Mouse (Mus musculus): ENCODE results near the gene Pld1.

Gene Pld1

DNA sequence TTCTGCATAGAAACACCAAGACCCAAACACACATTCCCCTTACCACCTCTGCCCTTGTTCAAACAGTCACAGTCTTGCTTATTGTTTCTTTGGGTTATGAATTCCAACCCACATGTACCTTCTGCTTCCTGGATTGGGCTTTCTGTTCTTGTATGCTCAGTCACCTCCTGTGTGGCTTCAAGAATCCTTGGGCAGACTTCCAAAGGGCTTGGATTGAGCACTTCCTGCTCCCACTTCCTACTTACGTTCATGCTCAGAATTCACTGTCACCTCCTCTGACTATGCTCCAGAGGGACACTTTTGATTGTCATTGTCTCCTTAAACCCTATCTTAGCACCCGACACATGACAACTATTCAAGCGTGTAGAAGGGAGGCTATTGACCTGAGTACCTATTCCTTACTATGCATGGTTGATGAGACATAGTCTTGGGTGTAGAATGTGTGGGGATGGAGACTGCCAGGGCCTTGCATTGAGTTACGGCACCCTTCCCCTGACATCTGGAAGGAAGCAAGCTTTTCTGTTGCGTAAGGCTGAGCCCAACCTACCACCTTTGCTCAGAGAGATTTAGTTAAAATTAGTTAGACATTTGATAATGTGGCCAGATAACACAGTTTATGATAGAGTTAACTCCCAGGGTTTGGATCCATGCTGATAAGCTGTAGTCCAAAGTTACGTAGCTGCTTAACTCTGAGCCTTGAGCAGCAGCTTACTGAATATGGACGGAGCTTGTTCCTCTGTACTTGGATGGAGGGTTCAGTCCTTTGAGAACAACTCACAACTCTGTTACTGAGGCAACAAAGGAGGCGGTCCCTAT is 55.9 kb downstream of the Pld1 start:
- DNase-seq = no peak

DNA sequence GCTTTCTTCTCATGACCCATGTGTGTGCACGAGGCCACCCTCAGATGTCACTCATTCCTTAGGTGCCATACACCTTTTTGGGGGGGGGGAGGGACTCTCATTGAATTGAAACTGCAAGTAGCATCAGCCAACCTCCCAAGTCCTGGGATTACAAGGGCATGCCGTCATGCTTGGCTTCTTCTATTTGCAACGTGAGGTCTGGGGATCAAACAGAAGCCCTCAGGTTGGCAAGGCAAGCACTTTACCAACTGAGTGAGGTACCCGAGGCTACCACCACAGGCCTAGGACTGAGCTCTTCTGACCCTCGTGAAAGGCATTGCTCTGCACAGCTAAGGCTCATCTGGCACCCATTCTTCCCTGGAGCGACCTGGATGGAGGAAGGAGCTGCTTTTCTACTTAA is 65.8 kb downstream of the Pld1 start:
- DNase-seq = no peak

DNA sequence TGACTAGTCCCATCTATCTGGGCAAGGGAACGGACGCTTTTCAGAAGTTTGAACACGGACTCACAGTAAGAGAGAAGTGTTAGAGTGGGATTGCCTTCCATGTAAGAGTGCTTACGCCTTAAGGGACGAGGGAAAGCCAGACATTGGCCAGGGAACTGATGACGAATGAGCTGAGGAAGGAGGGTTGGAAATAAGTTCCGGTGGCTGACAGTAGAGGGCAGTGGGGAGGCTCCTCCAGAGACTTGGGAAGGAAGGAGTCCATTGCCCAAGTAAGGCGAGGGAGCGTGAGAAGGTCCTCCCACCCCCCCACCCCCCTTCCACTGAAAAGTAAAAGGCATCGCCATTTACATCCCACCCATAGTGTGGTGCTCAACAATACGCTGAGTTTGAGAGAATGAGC is 69.2 kb downstream of the Pld1 start:
- DNase-seq = no peak

DNA sequence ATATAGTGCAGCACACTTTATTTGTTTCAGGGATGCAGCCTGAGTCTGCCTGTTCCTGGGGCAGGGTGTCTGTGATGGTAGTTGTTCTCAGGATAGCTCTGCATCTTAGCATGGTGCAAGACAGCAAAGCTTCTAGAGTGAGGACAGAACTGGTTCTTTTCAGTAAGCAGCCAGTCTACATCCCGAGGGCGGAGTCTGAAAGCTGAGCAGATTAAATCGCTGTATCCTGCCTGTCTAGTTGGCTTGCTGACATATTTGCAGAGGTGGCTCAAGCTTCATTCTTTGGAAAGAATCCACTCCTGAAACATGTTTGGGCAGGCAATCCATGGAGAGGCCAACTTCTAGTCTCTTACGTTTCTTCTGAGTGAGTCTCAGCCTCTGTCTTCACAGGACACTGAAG is 69.9 kb downstream of the Pld1 start:
- no peak for DNase-seq

- DNase-seq = no peak
These were observed 73.7 kb downstream of the Pld1 start for GRCm38 (mm10) chr3:28012177-28012576.

DNA sequence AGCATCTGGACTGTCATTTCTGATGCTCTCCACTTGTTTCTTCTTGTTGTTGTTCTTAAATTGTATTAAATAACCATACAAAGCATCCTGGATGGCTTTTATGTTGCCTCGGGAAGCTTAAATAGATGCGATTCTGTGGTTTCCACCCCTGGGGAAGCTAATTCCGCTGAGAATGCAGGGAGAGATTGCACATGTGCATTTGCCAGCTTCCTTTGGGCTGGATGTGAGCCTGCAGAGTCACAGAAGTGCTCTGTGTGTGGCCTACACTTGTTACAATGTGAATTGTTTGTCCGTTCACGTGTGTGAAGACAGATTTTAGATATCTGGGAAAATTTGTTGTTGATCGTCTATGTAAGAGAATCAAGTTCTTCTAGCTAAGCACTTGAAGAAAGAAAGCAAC is 74.9 kb downstream of the Pld1 start:
- no peak for DNase-seq

DNA sequence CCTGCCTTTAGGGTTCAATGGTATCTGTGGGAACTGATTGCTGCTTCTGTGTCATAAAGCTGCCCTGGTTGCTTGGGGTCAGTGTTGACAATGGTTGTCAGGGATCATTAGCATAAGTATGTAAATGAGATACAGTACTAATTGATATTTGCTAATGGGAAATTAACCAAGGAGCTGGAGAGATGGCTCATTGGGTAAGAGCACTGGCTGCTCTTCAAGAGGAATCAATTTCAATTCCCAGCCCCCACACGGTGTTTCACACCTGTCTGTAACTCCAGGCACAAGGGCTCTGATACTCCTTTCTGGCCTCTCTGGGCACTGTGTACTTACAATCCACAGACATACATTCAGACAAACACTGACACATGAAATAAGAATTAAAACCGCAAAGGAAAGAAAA is 78.5 kb downstream of the Pld1 start:
- DNase-seq = no peak

DNA sequence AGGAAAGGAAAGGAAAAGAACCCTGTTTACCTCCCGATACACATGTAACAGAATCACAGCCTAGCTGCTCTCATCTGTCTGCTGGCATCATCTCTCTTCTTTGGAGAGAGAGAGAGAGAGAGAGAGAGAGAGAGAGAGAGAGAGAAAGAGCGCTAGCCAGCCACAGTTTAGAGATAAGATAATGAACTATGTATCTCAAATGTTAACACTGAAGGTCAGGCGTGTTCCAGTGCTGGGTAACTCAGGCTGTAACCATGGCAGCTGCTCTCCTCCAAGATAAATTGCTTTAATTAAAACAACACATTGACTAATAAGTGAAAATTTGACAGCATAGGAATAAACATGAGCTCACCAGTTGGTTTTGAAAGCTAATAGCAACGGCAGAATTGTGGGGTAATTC is 81.2 kb downstream of the Pld1 start:
- no peak for DNase-seq

GRCm38 (mm10) chr3:28020404-28020803 is 81.9 kb downstream of the Pld1 start:
- DNase-seq = no peak

GRCm38 (mm10) chr3:28022191-28022590 is 83.7 kb downstream of the Pld1 start:
- DNase-seq = no peak

DNA sequence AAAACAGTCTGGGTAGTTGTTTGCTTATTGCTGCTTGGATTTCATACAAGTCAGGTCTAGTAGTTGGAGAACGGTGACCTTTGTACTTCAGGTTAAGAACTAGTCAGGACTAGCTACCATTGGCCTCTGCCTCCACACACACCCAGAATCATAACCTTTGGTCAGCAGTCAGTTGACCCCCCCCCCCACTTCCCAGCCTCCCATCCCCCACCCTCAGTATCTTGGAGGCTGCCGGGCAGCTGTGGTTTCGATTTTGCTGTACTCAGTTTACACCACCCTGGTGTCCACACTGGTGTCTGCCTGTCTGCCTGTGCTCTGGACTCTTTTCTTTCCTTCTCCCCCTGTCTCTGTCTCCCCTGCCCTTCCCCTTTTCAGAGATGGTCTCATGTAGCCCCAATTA is 88.4 kb downstream of the Pld1 start:
- DNase-seq = peak; percentile 62

- DNase-seq = no peak
These were observed 90.0 kb downstream of the Pld1 start for GRCm38 (mm10) chr3:28028456-28028855.

- DNase-seq = no peak
These were observed 92.4 kb downstream of the Pld1 start for GRCm38 (mm10) chr3:28030860-28031259.

DNA sequence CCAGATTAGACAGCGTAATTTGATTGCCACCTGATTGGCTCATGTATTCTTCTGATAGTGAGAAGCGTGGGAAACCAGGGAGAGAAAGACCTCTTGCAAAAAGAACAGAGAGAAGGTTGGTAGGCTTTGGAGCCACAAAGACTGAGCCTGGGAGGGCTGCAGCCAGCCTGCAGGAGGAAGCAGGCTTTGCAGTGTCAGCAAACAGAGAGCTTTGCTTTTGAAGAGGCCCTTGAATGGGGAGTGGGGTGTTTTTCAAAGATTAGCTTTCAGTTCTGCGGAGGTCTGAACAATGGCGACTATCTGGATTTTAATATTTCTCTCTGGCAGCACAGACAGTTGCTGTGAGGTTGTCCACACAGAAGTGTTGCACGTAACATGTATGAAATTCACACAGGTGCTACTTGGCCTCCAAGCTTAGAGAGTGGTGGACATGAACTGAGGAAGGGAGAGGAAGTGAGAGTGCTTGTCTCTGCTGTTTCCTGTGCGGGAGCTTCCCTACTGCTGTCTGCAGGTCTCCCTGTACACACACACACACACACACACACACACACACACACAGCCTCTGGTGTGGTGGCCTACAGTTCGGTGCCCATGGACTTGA is 93.2 kb downstream of the Pld1 start:
- no peak for DNase-seq

GRCm38 (mm10) chr3:28033898-28034297 is 95.4 kb downstream of the Pld1 start:
- no peak for DNase-seq

DNA sequence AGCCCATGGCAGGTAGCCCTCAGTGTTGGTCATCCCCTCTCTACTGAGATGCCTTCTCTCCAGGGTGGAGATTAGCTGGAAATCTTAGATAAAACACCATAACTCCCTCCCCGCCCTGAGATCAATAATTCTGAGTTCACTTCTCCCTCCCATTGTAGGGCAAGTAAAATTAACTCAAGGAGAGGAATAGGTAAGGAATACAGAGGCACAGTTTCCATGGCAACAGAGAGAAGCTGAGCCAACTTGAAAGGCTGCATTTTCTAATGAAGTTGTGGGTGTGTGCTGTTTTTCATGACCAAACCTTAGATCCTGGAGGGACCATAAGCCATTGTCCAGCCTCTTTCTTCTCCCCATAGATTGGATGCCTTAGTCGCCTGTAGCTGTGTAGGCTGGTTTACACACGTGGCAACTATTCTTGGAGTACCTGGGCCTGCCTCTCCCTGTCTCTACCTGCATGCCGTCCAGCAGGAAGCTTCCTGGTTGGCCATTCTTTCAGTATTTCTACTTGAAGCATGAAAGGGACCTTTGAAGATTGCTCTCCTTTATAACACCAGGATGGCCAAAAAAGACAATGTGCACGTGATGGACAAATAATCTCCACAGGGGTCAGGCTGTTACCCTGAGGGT is 96.3 kb downstream of the Pld1 start:
- no peak for DNase-seq

DNA sequence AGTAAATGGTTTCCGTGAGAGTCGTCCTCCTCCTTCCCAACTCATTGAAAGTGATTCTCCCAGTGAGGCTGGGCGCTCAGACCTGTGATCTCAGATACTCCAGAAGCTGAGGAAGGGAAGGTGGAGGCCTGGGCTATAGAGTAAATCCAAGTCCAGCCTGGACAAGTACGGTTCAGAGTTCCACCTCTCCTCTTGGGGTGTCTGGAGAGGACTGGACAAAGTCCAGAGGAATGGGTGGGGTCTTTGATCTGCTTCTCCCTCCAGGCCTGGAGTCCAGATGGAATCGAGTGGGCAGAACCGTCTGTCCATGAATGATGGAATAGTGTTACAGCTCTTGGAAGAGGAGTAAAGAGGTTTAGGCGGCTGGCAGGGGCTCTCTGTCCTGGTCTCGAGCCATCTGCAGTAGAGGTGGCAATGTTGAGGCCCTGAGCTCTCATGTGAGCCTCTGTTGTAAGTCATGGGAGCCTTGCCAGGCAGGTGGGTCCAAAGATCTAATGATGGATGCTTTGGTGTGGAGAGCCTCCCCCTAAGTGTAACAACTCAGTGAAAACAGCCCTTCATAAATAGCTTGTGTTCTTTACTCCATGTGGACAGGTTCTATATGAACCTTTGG is 98.9 kb downstream of the Pld1 start:
- DNase-seq = peak; percentile 41

- DNase-seq = no peak
These were observed 99.6 kb downstream of the Pld1 start for GRCm38 (mm10) chr3:28038106-28038505.

DNA sequence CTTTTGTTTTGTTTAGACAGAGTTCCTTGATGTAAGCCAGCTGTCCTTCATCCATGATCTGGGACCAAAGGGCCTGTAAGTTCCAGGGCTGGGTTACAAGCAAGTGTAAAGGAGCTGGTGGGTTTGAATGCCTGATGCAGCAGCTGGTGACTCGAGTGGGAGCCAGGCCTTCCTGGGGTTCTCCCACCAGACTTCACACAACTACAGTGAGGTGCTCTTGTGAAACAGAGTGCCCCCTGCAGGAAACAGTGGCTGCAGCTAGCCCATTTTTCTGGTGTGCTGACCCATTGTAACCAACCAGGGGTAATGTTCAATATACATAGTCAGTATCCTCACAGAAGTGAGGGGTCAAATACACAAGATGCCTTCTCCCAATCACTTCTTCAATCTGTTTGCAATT is 101.3 kb downstream of the Pld1 start:
- no peak for DNase-seq

GRCm38 (mm10) chr3:28041236-28041635 is 102.7 kb downstream of the Pld1 start:
- peak; percentile 40 for DNase-seq

GRCm38 (mm10) chr3:28042366-28042765 is 103.9 kb downstream of the Pld1 start:
- no peak for DNase-seq

DNA sequence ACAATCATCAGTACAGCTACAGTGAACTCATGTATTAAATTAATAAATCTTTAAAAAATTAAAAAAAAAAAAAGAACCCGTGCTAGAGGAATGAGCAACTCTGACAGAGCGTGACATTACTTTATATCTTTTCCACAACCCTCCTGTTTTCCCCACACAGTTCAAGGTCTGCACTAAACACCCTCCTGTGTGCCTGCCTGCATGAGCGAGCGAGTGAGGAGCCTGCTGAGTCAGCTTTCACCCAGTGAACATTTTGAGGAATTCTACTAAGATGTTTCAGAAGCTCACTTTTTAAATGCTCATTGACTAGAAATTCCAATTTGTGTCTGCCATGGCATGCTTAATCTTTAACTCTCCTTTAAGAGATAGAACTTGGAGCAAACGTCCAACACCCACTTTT is 109.1 kb downstream of the Pld1 start:
- peak; percentile 41 for DNase-seq

GRCm38 (mm10) chr3:28049526-28049925 is 111.0 kb downstream of the Pld1 start:
- DNase-seq = no peak

GRCm38 (mm10) chr3:28053076-28053475 is 114.6 kb downstream of the Pld1 start:
- no peak for DNase-seq

Data from kidney, adult 11 months (tissue).